Mouse (Mus musculus) heart, embryonic 10.5 days (tissue): ENCODE measurements around the gene Galnt2. TPM values are rescaled to one million over a fixed set of nuclear protein-coding genes. Genes with fewer than 3 reads are reported as not detected.
A peak's percentile ranks its signal among the peaks of the same experiment; 100 is the strongest.

Experiments
- DNase-seq: peaks from one replicate; pipeline ENCODE4 v3.0.0-alpha.2; 2017; ENCODE audit warnings: low spot score
- H3K27ac ChIP-seq: fragments of 300-500 bp; sonication (generic); 2 replicates; pipeline ENCODE4 v1.5.1; 2016; ENCODE audit warnings: mild to moderate bottlenecking
- H3K27me3 ChIP-seq: fragments of 300-500 bp; sonication (generic); 2 replicates; pipeline ENCODE4 v1.6.1; 2016; ENCODE audit warnings: mild to moderate bottlenecking; ENCODE audit not compliant: poor library complexity, insufficient read depth, severe bottlenecking
- H3K36me3 ChIP-seq: fragments of 300-500 bp; sonication (generic); 2 replicates; pipeline ENCODE4 v1.6.1; 2016; ENCODE audit warnings: mild to moderate bottlenecking, moderate library complexity
- H3K4me1 ChIP-seq: fragments of 300-500 bp; sonication (generic); 2 replicates; pipeline ENCODE4 v1.6.1; 2016; ENCODE audit warnings: mild to moderate bottlenecking
- H3K4me3 ChIP-seq: fragments of 300-500 bp; sonication (generic); 2 replicates; pipeline ENCODE4 v1.5.1; 2016; ENCODE audit warnings: mild to moderate bottlenecking, moderate library complexity
- H3K9me3 ChIP-seq: fragments of 300-500 bp; sonication (generic); 2 replicates; pipeline ENCODE4 v1.6.1; 2016; ENCODE audit warnings: mild to moderate bottlenecking, moderate library complexity
- WGBS: fragments of 180-500 bp; shearing (Covaris S2); methylation state at CpG from one replicate; pipeline ENCODE4 v1.1.7; 2016; 5-methylcytosine and 5-hydroxymethylcytosine counted together
- polyA plus RNA-seq: library from polyadenylated mRNA; unstranded; fragments of >200 nt; fragmentation: Nextera tagmentation; extraction: Ambion mirVana; gene quantifications from 2 replicates; pipeline ENCODE4 v1.2.1, GENCODE M21; 2016

Gene Galnt2
- polyA plus RNA-seq, 1 experiment from 2014 or later, result 44.7 TPM

GRCm38 (mm10) chr8:124288215-124288864 is 57.1 kb downstream of the Galnt2 start:
- Histone ChIP-seq H3K27ac (no peak overlapping the region), H3K9me3 (no peaks in the 10 kb centered on the region), H3K4me1 (peaks cover 63% of the 10 kb centered on the region), H3K27me3 (no peaks in the 10 kb centered on the region), H3K36me3 (0 out of 2 replicates have a peak, but pooled peaks cover 2% of the 10 kb centered on the region), H3K4me3 (no peak overlapping the region)
- DNase-seq, result no peak
- 79% methylated on average over 4 of the region's 4 CpGs for WGBS

GRCm38 (mm10) chr8:124289481-124290050 is 58.4 kb downstream of the Galnt2 start:
- Histone ChIP-seq H3K9me3 (no peaks in the 10 kb centered on the region), H3K4me3 (no peak overlapping the region), H3K36me3 (0 out of 2 replicates have a peak, but pooled peaks cover 2% of the 10 kb centered on the region), H3K27ac (no peak overlapping the region), H3K4me1 (peaks cover 63% of the 10 kb centered on the region), H3K27me3 (no peaks in the 10 kb centered on the region)
- no peak for DNase-seq
- 91% methylated on average over 5 of the region's 5 CpGs for WGBS

- no peak overlapping the region for H3K4me3 ChIP-seq
- H3K4me1 ChIP-seq, result peaks cover 56% of the 10 kb centered on the region
- WGBS, result 90% methylated on average over 9 of the region's 9 CpGs
- H3K27me3 ChIP-seq, result no peaks in the 10 kb centered on the region
- DNase-seq, result no peak
- H3K9me3 ChIP-seq, result no peaks in the 10 kb centered on the region
- 0 out of 2 replicates have a peak, but pooled peaks cover 2% of the 10 kb centered on the region for H3K36me3 ChIP-seq
- H3K27ac ChIP-seq, result no peak overlapping the region
Measured at GRCm38 (mm10) chr8:124290911-124291691, 59.9 kb downstream of the Galnt2 start.

- H3K36me3 ChIP-seq, result 0 out of 2 replicates have a peak, but pooled peaks cover 6% of the 10 kb centered on the region
- no peak overlapping the region for H3K27ac ChIP-seq
- H3K4me1 ChIP-seq, result peaks cover 50% of the 10 kb centered on the region
- no peaks in the 10 kb centered on the region for H3K27me3 ChIP-seq
- H3K4me3 ChIP-seq, result no peak overlapping the region
- no peak for DNase-seq
- 85% methylated on average over 5 of the region's 5 CpGs for WGBS
- no peaks in the 10 kb centered on the region for H3K9me3 ChIP-seq
Measured at GRCm38 (mm10) chr8:124291693-124292092, 60.5 kb downstream of the Galnt2 start.

DNA sequence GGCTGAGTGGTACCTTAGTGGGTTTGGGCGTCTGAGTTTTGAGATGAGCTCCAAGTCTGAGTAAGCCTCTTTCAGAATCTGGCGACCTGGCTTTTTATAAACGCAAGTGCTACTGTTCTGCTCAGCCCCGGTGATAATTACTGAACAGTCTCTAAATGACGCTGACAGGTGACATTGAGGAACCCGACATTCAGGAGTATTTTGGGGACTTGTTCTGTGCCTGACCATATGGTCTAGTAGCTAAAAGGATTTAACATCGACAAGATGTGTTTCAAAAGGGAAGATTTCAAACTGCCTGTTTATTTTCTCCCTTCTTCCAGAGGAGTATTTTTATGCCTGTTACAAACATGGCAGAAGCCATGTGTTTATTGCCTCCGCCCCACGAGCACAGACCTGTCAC is 61.8 kb downstream of the Galnt2 start:
- 79% methylated on average over 9 of the region's 9 CpGs for WGBS
- Histone ChIP-seq H3K9me3 (no peaks in the 10 kb centered on the region), H3K4me3 (no peak overlapping the region), H3K36me3 (peaks cover 12% of the 10 kb centered on the region; the same call in 1 of the 2 replicates), H3K27ac (0 out of 2 replicates have a peak overlapping the region, but pooled peaks have one; percentile 47), H3K4me1 (peaks cover 38% of the 10 kb centered on the region), H3K27me3 (no peaks in the 10 kb centered on the region)
- DNase-seq, result no peak

DNA sequence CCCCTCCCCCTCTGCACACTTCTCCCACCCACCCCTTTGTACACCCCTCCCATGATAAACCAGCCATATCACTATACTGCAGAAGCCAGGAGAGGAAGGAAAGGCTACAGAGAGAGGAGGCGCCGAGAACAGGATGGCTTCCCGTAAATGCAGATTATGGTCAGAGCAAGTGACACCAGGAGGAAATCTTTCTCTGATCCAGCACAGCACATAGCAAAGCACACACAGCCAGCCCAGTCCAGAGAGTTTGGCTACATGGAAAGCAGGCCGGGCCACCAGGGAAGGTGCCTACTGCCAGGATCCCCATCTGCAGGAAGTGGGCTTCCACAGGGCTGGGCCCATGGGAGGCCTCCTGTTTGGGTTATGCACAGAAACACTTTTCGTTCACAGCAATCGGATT is 63.2 kb downstream of the Galnt2 start:
- no peaks in the 10 kb centered on the region for H3K27me3 ChIP-seq

GRCm38 (mm10) chr8:124294900-124295299 is 63.7 kb downstream of the Galnt2 start:
- Histone ChIP-seq H3K4me3 (no peak overlapping the region), H3K27ac (peak overlapping the region; percentile 67), H3K36me3 (peaks cover 12% of the 10 kb centered on the region; the same call in 1 of the 2 replicates), H3K27me3 (no peaks in the 10 kb centered on the region), H3K4me1 (peaks cover 38% of the 10 kb centered on the region), H3K9me3 (no peaks in the 10 kb centered on the region)
- WGBS, result 67% methylated on average over 10 of the region's 10 CpGs
- no peak for DNase-seq

More for the DNA sequence above, 63.2 kb downstream of the Galnt2 start:
- no peak overlapping the region for H3K4me3 ChIP-seq
- peaks cover 12% of the 10 kb centered on the region; the same call in 1 of the 2 replicates for H3K36me3 ChIP-seq
- H3K27ac ChIP-seq, result peak overlapping the region; percentile 67; the same call in 1 of the 2 replicates
- no peaks in the 10 kb centered on the region for H3K9me3 ChIP-seq
- peaks cover 38% of the 10 kb centered on the region for H3K4me1 ChIP-seq
- WGBS, result 62% methylated on average over 6 of the region's 6 CpGs
- no peak for DNase-seq

DNA sequence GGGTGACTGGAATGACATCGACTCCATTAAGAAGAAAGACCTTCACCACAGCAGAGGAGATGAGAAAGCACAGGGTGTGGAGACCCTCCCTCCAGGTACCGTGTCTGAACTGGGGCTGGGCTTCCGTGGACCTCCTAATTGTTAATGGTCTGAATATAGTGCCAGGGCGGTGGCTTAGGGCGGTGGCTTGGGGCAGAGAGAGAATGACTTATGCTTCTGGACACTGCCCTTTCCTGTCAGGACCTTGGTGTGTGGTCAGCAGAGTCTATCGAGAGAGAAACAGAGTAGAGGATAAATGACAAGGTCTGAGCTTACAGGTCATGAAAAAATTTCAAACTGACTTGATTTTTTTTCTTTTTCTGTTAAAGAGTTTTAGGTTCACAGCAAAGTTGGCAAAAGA is 64.2 kb downstream of the Galnt2 start:
- no peak for DNase-seq
- Histone ChIP-seq H3K4me1 (peaks cover 38% of the 10 kb centered on the region), H3K9me3 (no peaks in the 10 kb centered on the region), H3K4me3 (no peak overlapping the region), H3K27me3 (no peaks in the 10 kb centered on the region), H3K27ac (peak overlapping the region; percentile 67; the same call in 1 of the 2 replicates), H3K36me3 (peaks cover 12% of the 10 kb centered on the region; the same call in 1 of the 2 replicates)
- WGBS, result 82% methylated on average over 6 of the region's 6 CpGs

GRCm38 (mm10) chr8:124301512-124301911 is 70.3 kb downstream of the Galnt2 start:
- no peaks in the 10 kb centered on the region for H3K27me3 ChIP-seq
- H3K9me3 ChIP-seq, result no peaks in the 10 kb centered on the region
- H3K4me1 ChIP-seq, result peaks cover 45% of the 10 kb centered on the region
- peaks cover 17% of the 10 kb centered on the region; the same call in 1 of the 2 replicates for H3K36me3 ChIP-seq
- no peak for DNase-seq
- H3K27ac ChIP-seq, result no peak overlapping the region
- H3K4me3 ChIP-seq, result no peak overlapping the region
- WGBS, result 83% methylated on average over 4 of the region's 4 CpGs

GRCm38 (mm10) chr8:124301935-124302555 is 70.9 kb downstream of the Galnt2 start:
- peaks cover 50% of the 10 kb centered on the region for H3K4me1 ChIP-seq
- no peak for DNase-seq
- H3K9me3 ChIP-seq, result no peaks in the 10 kb centered on the region
- H3K36me3 ChIP-seq, result peaks cover 14% of the 10 kb centered on the region; the same call in 1 of the 2 replicates
- 75% methylated on average over 7 of the region's 7 CpGs for WGBS
- no peaks in the 10 kb centered on the region for H3K27me3 ChIP-seq
- no peak overlapping the region for H3K27ac ChIP-seq
- H3K4me3 ChIP-seq, result no peak overlapping the region

GRCm38 (mm10) chr8:124303211-124303902 is 72.2 kb downstream of the Galnt2 start:
- H3K9me3 ChIP-seq, result no peaks in the 10 kb centered on the region
- H3K27ac ChIP-seq, result no peak overlapping the region
- H3K36me3 ChIP-seq, result peaks cover 25% of the 10 kb centered on the region; the same call in 1 of the 2 replicates
- peaks cover 55% of the 10 kb centered on the region for H3K4me1 ChIP-seq
- WGBS, result 86% methylated on average over 15 of the region's 15 CpGs
- H3K27me3 ChIP-seq, result no peaks in the 10 kb centered on the region
- no peak overlapping the region for H3K4me3 ChIP-seq
- DNase-seq, result no peak

GRCm38 (mm10) chr8:124304141-124304540 is 73.0 kb downstream of the Galnt2 start:
- peaks cover 56% of the 10 kb centered on the region for H3K4me1 ChIP-seq
- no peaks in the 10 kb centered on the region for H3K9me3 ChIP-seq
- no peak for DNase-seq
- no peak overlapping the region for H3K4me3 ChIP-seq
- 67% methylated on average over 4 of the region's 4 CpGs for WGBS
- no peaks in the 10 kb centered on the region for H3K27me3 ChIP-seq
- peaks cover 27% of the 10 kb centered on the region; the same call in 1 of the 2 replicates for H3K36me3 ChIP-seq
- no peak overlapping the region for H3K27ac ChIP-seq
